Mouse (Mus musculus) gastrocnemius, postnatal 4 days (tissue): ENCODE data around the gene Sap18b. TPM values are rescaled to one million over a fixed set of nuclear protein-coding genes. Genes with fewer than 3 reads are reported as not detected.

Experiments used
- DNase-seq, 2 experiments: peaks; one replicate each; pipeline ENCODE4 v3.0.0; 2021 to 2022; ENCODE audit warnings: low spot score in 2 of 2, mixed read lengths in 2 of 2
- total RNA-seq, 2 experiments: library from RNA; stranded (reverse); gene quantifications; 2 replicates each; pipeline ENCODE4 v1.2.3; 2021

Gene Sap18b
- total RNA-seq, 2 experiments from 2014 or later: 110 to 115 TPM

- DNase-seq: no peak
Observed at GRCm38 (mm10) chr8:95871690-95872089, 46.5 kb downstream of the Sap18b start.

DNA sequence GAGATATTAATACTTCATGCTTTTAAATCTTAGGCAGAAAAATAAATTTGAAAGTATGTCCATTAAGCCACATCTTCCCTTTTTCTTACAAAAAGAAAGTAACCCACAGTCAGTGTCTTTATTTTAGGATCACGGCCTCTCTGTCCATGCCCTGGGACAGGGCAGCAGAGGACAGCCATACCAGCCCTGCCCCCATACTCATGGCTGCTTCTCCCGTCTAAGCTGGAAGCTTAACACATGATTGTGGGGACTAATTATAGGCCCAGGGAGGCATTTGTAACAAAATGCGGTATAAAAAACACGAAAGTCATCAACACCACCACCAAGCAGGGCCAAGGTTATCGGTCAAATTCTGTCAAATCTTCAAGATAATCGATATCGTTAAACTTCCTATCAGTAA is 50.1 kb downstream of the Sap18b start:
- no peak for DNase-seq

Other genes with a start within 250 kb of the Sap18b start
- gene Prss54, start 249.0 kb upstream of the Sap18b start, total RNA-seq: not detected
- 1 to 10 TPM; 2.7 to 3.3 TPM for gene Gins3, start 191.9 kb upstream of the Sap18b start, total RNA-seq
- gene Ndrg4, start 148.4 kb upstream of the Sap18b start, total RNA-seq: 10 to 100 TPM; 13.8 to 18.5 TPM
- 1 to 10 TPM; 8.1 to 8.3 TPM for gene Setd6, start 109.5 kb upstream of the Sap18b start, total RNA-seq
- 100 to 1,000 TPM; 113 to 122 TPM for gene Cnot1, start 17.9 kb upstream of the Sap18b start, total RNA-seq
- gene Slc38a7, start 28.2 kb downstream of the Sap18b start, total RNA-seq: 1 to 10 TPM; 9.5 to 10.0 TPM
- 100 to 1,000 TPM; 230 to 251 TPM for gene Got2, start 63.2 kb downstream of the Sap18b start, total RNA-seq